Mouse (Mus musculus) retina, postnatal 1 day (tissue): ENCODE results near the gene Hcn2.
"Not testable (repeated sequence)": the region's sequence is repeated elsewhere in the genome, so short reads cannot be mapped to it uniquely, and the experiment has no call there.

Experiments
- DNase-seq: peaks from one replicate; pipeline ENCODE4 v3.0.0-alpha.2; 2012

Gene Hcn2

GRCm38 (mm10) chr10:79688720-79689119 is 27.7 kb upstream of the Hcn2 start, which contains the start of gene Gzmm:
Gene Gzmm (plus strand): TSS chr10:79689020.
- DNase-seq, result no peak

GRCm38 (mm10) chr10:79689178-79689577 is 27.3 kb upstream of the Hcn2 start:
- no peak for DNase-seq

- DNase-seq, result no peak
Measured at GRCm38 (mm10) chr10:79691986-79692548, 24.4 kb upstream of the Hcn2 start.

- DNase-seq, result peak; percentile 35
Measured at GRCm38 (mm10) chr10:79693580-79694378, 22.7 kb upstream of the Hcn2 start.

- no peak for DNase-seq
Measured at GRCm38 (mm10) chr10:79694379-79694655, 22.1 kb upstream of the Hcn2 start.

- DNase-seq, result peak; percentile 83
Measured at GRCm38 (mm10) chr10:79695231-79696128, 21.0 kb upstream of the Hcn2 start.

- no peak for DNase-seq
Measured at GRCm38 (mm10) chr10:79696129-79696651, 20.2 kb upstream of the Hcn2 start.

- DNase-seq, result no peak
Measured at GRCm38 (mm10) chr10:79697916-79698315, 18.5 kb upstream of the Hcn2 start.

- no peak for DNase-seq
Measured at GRCm38 (mm10) chr10:79698459-79698858, 18.0 kb upstream of the Hcn2 start.

- DNase-seq, result no peak
Measured at GRCm38 (mm10) chr10:79700676-79701075, 15.8 kb upstream of the Hcn2 start.

GRCm38 (mm10) chr10:79701443-79702129 is 14.8 kb upstream of the Hcn2 start:
- peak; percentile 43 for DNase-seq

GRCm38 (mm10) chr10:79702970-79703369 is 13.5 kb upstream of the Hcn2 start:
- not testable (repeated sequence) for DNase-seq

- no peak for DNase-seq
Measured at GRCm38 (mm10) chr10:79703541-79703940, 12.9 kb upstream of the Hcn2 start.

- DNase-seq, result peak; percentile 100
Measured at GRCm38 (mm10) chr10:79704065-79704969, 12.1 kb upstream of the Hcn2 start, which contains the start of gene Bsg. Gene Bsg (plus strand): TSS chr10:79704491.

- DNase-seq, result no peak
Measured at GRCm38 (mm10) chr10:79704970-79705360, 11.5 kb upstream of the Hcn2 start.

GRCm38 (mm10) chr10:79705951-79706350 is 10.5 kb upstream of the Hcn2 start:
- no peak for DNase-seq

GRCm38 (mm10) chr10:79706406-79707094 is 9.9 kb upstream of the Hcn2 start:
- DNase-seq, result no peak

GRCm38 (mm10) chr10:79707162-79707561 is 9.3 kb upstream of the Hcn2 start:
- no peak for DNase-seq

GRCm38 (mm10) chr10:79707759-79708158 is 8.7 kb upstream of the Hcn2 start:
- DNase-seq, result no peak

GRCm38 (mm10) chr10:79708668-79709067 is 7.8 kb upstream of the Hcn2 start:
- no peak for DNase-seq

- no peak for DNase-seq
Measured at GRCm38 (mm10) chr10:79709307-79709706, 7.1 kb upstream of the Hcn2 start.
